ENCODE assay signal across 8 mouse cellular contexts in genomic region chrX:163908003-163908336, GRCm38 (mm10). TPM values are rescaled to one million over a fixed set of nuclear protein-coding genes. Genes with fewer than 3 reads are reported as not detected.
DNase-seq lines count a peak whose midpoint lies in the region; ATAC-seq and TF ChIP-seq lines count a peak whose summit lies in the region.

No protein-coding gene starts in this region.

- no peaks in the 10 kb centered on the region for H3K27me3 ChIP-seq in lung, embryonic 14.5 days (ENCODE audit: insufficient read depth, low read length)
- H3K27me3 ChIP-seq in limb, embryonic 15.5 days, result peaks cover 10% of the 10 kb centered on the region

- peak overlapping the region; percentile 54 for H3K4me3 ChIP-seq in lung, embryonic 14.5 days (ENCODE audit: low read depth, low read length)
- H3K4me3 ChIP-seq in limb, embryonic 15.5 days, result peak overlapping the region; percentile 60
- peak overlapping the region; percentile 76 for H3K4me3 ChIP-seq in olfactory bulb, adult 2 months (ENCODE audit: insufficient read depth, low read depth, low read length)

- TF ChIP-seq CTCF in lung, embryonic 14.5 days (IDR thresholded peaks at IDR 0.05; ENCODE audit: low read depth), result no peak
- no peak for TF ChIP-seq CTCF in olfactory bulb, adult 2 months (IDR thresholded peaks at IDR 0.05; ENCODE audit: insufficient read depth, low read depth, low read length)

- H3K4me2 ChIP-seq in lung, embryonic 14.5 days, result peak overlapping the region; percentile 58
- peak overlapping the region; percentile 42 for H3K4me2 ChIP-seq in limb, embryonic 15.5 days

- peak; percentile 23 for DNase-seq in lung, embryonic 14.5 days
- no peak for DNase-seq in lung, postnatal 4 days
- DNase-seq in ovary, postnatal 14 days (ENCODE audit: low spot score), result no peak
- no peak for DNase-seq in cerebellum, adult 11-12 months

- no peak for ATAC-seq in lung, embryonic 14.5 days (ENCODE audit: insufficient read depth)
- peak; percentile 8; the same call in 1 of the 2 replicates for ATAC-seq in erythroblast, adult 5-6 weeks (replicated peaks; ENCODE audit: low FRiP score, poor library complexity, severe bottlenecking)
- ATAC-seq in limb, embryonic 15.5 days (ENCODE audit: insufficient number of reproducible peaks, low FRiP score, low TSS enrichment, low read depth), result no peak
- no peak for ATAC-seq in activated CD4-positive, CD25-positive, alpha-beta regulatory T cell, adult 4 months

- H3K9me3 ChIP-seq in lung, embryonic 14.5 days (ENCODE audit: low read depth, low read length), result no peaks in the 10 kb centered on the region
- no peaks in the 10 kb centered on the region for H3K9me3 ChIP-seq in limb, embryonic 15.5 days

- no peaks in the 10 kb centered on the region for H3K36me3 ChIP-seq in lung, embryonic 14.5 days (ENCODE audit: insufficient read depth)
- H3K36me3 ChIP-seq in limb, embryonic 15.5 days, result no peaks in the 10 kb centered on the region

- no peak overlapping the region; the same call in 1 of the 2 replicates for H3K27ac ChIP-seq in lung, embryonic 14.5 days (ENCODE audit: low read depth)
- peak overlapping the region; percentile 86 for H3K27ac ChIP-seq in limb, embryonic 15.5 days
- H3K27ac ChIP-seq in olfactory bulb, adult 2 months (ENCODE audit: insufficient read depth, low read depth, low read length), result peak overlapping the region; percentile 90

- TF ChIP-seq POLR2A in olfactory bulb, adult 2 months (IDR thresholded peaks at IDR 0.05; ENCODE audit: insufficient read depth, low read depth, low read length), result no peak

- 19% methylated on average over 8 of the region's 8 CpGs for WGBS in lung, embryonic 14.5 days
- WGBS in limb, embryonic 15.5 days, result 31% methylated on average over 8 of the region's 8 CpGs
- WGBS in olfactory bulb, adult 2 months, result 20% methylated on average over 8 of the region's 8 CpGs

- 0 out of 2 replicates have a peak overlapping the region, but pooled peaks have one; percentile 52 for H3K9ac ChIP-seq in lung, embryonic 14.5 days
- no peak overlapping the region for H3K9ac ChIP-seq in limb, embryonic 15.5 days

- H3K4me1 ChIP-seq in lung, embryonic 14.5 days (ENCODE audit: insufficient read depth), result no peaks in the 10 kb centered on the region
- no peaks in the 10 kb centered on the region for H3K4me1 ChIP-seq in limb, embryonic 15.5 days
- H3K4me1 ChIP-seq in olfactory bulb, adult 2 months (ENCODE audit: control insufficient read depth, insufficient read depth, low read length), result no peaks in the 10 kb centered on the region

RNA-seq across cellular contexts. Expression of gene Ap1s2, which starts 0.8 kb away (rescaled TPM):
- 19.8 and 20.1 TPM in 2 replicates for polyA plus RNA-seq in lung, embryonic 14.5 days (2014; fragmentation: Nextera tagmentation; extraction: Ambion mirVana)
- total RNA-seq in erythroblast, adult 5-6 weeks (2015; ENCODE audit: low replicate concordance), result 45.4 and 45.5 TPM in 2 replicates
- total RNA-seq in erythroblast, adult 5-6 weeks (2017; ENCODE audit: low replicate concordance), result 18.4 and 20.2 TPM in 2 replicates
- 33.0 and 33.7 TPM in 2 replicates for polyA plus RNA-seq in limb, embryonic 15.5 days (2015; fragmentation: Nextera tagmentation; extraction: Ambion mirVana)
- polyA plus RNA-seq in olfactory bulb, adult 2 months (2012; ENCODE audit: insufficient read depth, insufficient read length, low replicate concordance, missing spikeins), result not detected in 2 replicates
- polyA plus RNA-seq in activated CD4-positive, CD25-positive, alpha-beta regulatory T cell, adult 4 months (2017; shearing (Covaris generic)), result 10 to 100 TPM; 22.9 to 26.1 TPM

RNA-seq across cellular contexts. Expression of gene Zrsr2, which starts 50.5 kb away (rescaled TPM):
- polyA plus RNA-seq in lung, embryonic 14.5 days (2014; fragmentation: Nextera tagmentation; extraction: Ambion mirVana), result 50.4 and 53.1 TPM in 2 replicates
- total RNA-seq in erythroblast, adult 5-6 weeks (2015; ENCODE audit: low replicate concordance), result 4.8 and 22.4 TPM in 2 replicates
- 9.8 and 14.2 TPM in 2 replicates for total RNA-seq in erythroblast, adult 5-6 weeks (2017; ENCODE audit: low replicate concordance)
- 57.6 and 58.9 TPM in 2 replicates for polyA plus RNA-seq in limb, embryonic 15.5 days (2015; fragmentation: Nextera tagmentation; extraction: Ambion mirVana)
- not detected in 2 replicates for polyA plus RNA-seq in olfactory bulb, adult 2 months (2012; ENCODE audit: insufficient read depth, insufficient read length, low replicate concordance, missing spikeins)
- 10 to 100 TPM; 35.7 to 43.8 TPM for polyA plus RNA-seq in activated CD4-positive, CD25-positive, alpha-beta regulatory T cell, adult 4 months (2017; shearing (Covaris generic))

Comparison
In these comparisons a context has a peak if more than half of its experiments do, and no peak if none do; other contexts are left out.
1. RNA of gene Zrsr2, which starts 50.5 kb away (polyA plus RNA-seq): 57.6 to 58.9 TPM in limb, embryonic 15.5 days, 50.4 to 53.1 TPM in lung, embryonic 14.5 days and 35.7 to 43.8 TPM in activated CD4-positive, CD25-positive, alpha-beta regulatory T cell, adult 4 months; not detected in olfactory bulb, adult 2 months; every median in the first group is over 10 times any median in the second.
2. Peak in every context shown above with its lines, with median percentiles within 50 percentile points of each other: H3K4me3 ChIP-seq.